Mouse (Mus musculus): ENCODE measurements around the gene Gin1.

The Gin1 gene

DNA sequence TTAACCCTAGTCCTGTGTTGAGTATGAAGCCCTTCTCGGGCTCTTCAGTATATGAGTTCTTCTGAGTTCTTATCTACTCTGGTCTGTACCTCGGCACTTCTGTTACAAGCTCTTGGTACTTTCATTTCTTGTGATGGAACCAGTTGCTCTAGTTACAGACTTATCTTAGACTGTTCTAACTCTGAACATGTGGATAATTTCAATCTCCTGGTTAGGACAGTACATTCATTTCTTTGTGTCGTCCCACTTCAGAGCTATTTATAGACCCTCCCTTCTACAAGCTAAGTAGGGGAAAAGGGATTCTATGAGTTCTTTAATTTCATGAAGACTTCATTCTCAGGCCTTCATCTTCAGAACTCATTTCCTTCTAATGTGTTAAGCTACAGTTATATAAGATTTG lies 17.7 kb downstream of the Gin1 start:
- no peak for DNase-seq (ENCODE audit: low spot score in 2 of 2)

DNA sequence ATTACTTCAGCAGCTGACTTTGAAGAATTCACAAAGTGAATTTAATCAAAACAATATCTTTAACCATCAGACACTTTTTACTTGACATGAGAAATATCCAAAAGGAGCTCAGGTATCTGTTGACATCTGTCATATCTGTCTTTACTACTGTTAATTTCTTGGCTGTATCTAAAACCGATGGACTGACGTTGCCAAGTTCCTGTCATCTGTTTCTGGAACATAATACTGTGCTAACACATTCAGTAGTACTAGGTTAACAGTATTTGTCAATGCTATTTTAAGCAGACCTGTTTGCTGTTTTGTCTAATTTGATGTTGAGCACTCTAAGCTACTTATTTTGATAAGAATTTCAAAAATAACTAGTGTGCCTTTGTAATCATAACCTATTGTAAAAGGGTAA lies 18.5 kb downstream of the Gin1 start:
- DNase-seq (ENCODE audit: low spot score in 2 of 2), result no peak

DNA sequence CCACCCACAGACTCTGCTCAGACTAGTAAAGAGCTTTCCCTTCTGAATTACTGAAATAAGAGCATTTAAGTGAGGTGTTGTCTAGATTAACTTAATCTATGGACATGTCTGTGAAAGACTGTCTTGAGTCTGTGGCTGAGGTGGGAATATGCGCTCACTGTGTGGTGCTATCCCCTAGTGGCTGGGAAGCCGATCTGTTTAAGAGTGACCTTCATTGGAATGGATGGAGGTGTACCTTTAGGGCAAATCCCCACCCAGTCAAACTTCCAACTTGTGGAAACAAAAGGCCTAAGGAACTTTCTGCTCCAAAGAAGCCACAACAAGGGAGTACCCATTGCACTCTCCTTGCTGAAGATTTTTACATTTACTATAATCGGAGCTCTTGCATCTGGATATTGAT lies 24.1 kb downstream of the Gin1 start:
- no peak for DNase-seq (ENCODE audit: low spot score in 2 of 2)

DNA sequence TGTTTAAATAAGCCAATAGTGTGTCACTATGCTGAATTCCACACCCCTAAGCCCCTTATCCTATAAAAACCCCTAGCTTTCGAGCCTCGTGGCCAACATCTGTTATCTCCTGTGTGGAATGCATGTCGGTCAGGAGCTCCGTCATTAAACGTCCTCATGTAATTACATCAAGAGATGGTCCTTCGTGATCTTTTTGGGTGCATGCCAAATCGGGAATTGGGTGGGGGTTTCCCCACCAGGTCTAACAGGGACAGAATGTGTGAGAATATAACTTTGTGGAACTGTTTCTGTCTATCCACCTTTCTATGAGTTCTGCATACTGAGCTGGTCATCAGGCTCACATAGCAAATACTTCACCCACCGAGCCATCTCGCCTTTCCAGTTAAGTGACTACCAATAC lies 26.0 kb downstream of the Gin1 start:
- DNase-seq (ENCODE audit: low spot score in 2 of 2), result no peak

DNA sequence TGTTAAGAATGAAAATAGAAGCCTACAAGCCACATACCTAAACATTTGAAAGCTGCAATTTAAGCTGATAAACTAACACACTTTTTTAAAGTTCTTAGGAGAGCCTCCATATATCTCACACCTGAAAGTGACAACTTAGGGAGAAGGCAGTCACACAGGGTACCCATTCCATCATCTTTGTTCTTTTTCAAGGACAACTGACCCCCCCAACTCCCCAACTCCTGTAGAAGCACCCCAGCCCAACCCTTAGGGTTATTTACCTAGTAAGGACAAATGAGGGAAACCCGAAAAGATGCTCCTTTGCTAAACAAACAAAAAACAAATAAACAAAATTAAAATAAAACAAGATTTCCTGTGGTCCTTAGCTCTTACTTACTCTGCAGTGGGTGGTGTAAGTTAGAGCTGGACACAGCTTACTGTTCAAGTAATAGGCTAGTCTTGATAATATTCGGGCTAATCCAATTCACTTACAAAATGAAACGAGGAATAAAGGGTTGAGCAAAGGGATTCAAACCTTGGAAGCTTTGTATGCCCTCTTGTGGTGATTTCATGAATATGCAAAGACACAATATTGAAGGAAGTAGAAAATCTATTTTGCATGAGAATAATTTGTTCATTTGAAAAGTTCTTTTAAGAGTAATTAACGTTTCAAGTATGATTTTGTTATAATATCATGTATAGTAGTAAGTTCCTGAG lies 32.4 kb downstream of the Gin1 start:
- DNase-seq (ENCODE audit: low spot score in 2 of 2), result no peak

DNA sequence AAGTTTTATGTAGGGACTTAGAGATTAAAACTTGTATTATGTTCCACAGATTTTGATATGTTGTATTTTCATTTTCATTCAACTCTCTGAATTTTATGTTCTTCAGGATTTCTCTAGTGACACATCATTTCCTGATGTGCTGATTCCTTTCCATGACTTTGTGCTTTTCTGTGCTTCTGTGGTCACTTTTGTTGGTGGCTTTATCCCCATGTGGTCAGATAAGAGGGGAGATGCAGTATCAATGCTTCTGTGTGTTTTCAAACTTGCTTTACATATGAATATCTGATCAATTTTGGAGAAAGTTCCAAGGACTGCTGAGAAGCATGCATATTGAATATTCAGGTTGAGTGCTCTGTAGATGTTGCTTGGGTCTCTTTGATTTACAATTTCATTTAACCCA lies 34.5 kb downstream of the Gin1 start:
- DNase-seq (ENCODE audit: low spot score in 2 of 2), result no peak

DNA sequence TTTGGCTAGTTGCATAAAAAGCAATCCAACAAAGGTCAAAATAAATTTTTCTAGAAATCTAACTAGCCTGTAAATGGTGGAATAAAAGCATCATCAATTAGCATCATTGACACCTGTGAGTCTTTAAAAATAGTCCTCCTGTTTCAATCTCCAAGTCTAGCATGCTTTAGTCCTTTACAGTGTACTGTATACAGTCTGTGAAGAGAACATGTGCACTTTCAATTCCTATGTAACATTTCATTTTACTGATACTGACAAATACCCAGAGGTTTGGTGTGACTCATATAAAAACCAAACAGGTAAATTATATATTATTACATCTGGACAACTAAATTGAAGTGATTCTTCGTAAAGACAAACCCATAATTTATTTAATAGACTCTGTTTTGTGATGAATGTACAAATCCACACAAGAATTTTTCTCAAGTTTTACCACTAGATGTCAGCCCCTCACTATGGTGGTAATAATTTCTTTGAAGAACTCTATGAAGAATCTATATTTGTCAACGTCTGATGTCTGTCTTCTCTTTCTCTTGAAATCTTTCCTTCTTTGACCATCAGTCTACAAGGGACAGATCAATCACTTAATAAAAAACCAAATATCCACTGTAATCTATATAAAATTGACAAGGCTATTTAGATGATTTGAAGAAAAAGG lies 39.4 kb downstream of the Gin1 start:
- no peak for DNase-seq (ENCODE audit: low spot score in 2 of 2)

DNA sequence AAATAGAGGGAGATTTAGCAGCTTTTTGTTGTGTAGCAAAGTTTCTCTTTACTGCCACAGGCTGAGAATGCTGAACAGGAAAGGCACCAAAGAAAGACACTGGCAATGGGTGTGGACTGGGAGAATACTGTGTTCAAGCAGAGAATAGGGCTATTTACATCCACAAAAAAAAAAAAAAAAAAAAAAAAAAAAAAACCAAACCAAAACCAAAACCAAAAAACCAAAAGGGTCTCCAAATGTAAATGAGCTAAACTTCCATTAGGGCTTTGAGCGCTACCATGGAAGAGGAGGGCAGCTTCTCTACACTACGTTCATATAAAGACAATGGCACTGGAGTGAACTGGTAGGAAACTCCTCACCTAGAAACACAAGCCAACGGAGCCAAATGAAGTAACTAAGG lies 51.3 kb downstream of the Gin1 start:
- no peak for DNase-seq (ENCODE audit: low spot score in 2 of 2)

DNA sequence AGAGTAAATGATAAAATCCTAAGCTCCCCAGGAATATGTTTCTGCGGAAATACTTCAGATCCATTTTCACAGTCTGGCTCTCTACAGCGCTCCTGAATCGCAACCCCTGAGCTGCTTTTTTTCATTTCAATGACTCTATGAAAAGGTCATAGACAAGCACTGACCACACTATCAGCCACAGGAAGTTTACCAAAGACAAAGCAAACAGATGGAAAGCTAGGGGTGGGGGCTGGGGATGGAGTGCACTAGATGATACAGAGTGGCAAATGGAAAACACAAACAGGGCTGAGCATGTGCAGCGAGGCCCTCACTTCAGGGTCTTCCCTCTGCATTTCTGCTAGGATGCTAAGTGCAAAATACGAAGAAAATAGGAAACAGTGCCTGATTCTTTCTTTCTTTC lies 52.2 kb downstream of the Gin1 start:
- DNase-seq (ENCODE audit: low spot score in 2 of 2), result no peak

DNA sequence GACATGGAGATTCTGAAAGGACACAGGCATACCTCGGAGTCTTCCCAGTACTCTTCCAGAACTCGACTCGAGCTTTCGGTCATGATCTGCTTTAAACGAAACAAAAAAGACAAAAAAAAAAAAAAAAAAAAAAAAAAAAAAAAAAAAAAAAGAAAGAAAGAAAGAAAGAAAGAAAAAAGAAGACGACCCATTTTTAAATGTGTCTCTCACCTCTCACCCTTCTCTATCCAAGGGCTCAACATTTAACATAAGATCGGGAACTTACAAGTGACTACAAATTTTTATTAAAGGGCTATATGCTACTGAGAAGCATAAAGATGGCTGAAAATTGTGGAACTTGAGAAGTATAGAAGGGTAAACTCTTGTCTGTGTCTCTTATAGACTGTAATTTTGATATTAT lies 52.9 kb downstream of the Gin1 start:
- no peak for DNase-seq (ENCODE audit: low spot score in 2 of 2)

DNA sequence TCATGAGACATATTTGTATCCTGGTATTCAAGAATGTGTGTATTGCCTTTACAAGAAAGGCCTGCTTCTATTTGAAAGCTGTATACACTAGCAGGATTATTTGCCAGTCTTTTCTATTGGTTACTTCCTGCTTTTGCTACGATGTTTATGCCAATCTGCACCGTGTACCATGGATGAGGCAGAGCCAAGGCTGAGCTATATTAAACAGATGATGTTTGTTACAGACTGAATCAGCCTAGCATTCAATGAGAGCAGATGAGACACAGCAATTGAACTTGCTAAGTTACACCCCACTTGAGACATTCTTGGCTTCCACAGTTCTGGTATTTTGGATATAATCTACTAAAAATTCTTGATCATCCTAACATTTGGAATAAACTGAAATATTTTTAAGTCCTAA lies 57.6 kb downstream of the Gin1 start:
- DNase-seq (ENCODE audit: low spot score in 2 of 2), result no peak

DNA sequence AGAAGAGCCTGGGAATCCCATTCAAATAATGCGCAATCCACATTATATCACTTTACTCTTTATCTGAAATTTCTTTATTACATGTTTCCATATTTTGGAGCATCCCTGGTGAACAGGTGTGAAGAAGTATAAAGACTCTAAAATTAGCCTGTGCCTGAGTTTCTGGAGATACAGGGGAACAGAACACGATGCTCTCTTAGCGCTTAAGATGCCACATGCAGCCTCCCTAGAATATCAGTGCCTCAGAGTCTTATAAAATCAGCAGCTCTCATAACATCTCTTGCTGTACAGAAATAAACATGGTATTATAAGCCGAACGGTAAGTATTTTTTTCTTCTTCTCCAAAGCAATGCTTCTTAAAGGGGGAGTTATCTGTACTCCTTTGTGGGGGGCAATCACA lies 58.1 kb downstream of the Gin1 start:
- no peak for DNase-seq (ENCODE audit: low spot score in 2 of 2)

DNA sequence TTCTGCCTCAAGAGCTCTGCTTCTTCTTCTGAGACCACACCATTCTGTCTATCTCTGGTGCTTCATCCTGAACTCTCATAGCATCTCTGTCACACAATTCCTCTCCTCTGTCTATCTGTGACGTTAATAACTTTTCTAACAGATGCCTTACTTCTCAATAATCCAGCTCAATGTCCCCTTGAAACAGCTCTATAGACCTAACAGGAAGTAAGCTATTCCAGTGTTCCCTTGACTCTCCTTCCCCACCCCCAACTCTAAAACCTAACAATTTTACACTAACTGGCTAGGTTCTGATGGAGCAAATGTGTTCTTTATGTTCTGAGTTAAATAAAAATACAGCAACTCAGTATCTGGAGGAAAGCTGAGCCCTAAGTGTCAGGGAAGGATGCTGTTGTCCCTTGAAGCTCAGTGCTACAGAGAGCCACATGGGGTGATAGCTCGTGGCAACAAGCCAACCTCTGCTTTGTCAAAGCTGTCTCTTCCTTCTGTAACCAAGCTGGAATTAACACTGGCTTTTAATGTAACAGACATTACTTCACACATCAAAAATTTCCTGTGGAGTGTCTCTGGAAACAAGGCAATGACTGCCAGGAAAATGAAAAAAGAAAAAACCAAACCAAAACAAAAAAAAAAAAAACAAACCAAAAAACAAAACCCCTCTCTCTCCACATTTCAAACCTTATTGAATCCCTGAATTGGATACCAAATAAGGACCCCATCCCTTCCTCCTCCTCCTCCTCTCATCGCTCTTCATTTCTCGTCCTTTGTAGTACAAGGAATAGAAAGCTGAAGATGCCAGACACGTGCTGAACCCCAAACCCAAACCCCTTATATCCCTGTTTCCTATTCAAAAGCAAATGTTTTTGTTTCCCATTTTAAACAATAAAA lies 63.7 kb downstream of the Gin1 start:
- no peak for DNase-seq (ENCODE audit: low spot score in 2 of 2)

DNA sequence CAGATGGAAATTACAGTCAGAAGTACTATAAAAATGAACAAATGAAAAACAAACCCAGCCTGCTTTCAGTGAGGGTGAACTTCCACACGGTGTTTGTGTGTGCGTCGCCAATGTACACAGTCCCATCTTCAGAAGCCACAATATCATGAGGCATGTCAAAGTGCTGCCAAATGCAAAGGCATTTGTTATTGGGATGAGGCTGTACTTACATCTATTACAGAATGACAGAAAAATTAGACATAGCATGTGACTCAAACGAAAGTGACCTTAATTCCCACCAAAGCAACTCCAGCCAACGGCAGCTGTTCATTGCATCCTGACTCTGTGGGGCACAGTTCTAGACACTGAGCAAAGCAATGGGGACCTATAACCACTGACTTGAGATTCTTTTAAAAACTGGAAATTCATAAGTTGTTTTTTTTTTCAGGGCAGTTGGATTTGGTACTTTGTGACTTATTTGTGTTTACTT lies 64.4 kb downstream of the Gin1 start:
- DNase-seq (ENCODE audit: low spot score in 2 of 2), result no peak
